Mouse (Mus musculus): Measurements from ENCODE around the gene Arhgap45.

Arhgap45 gene

GRCm38 (mm10) chr10:80057683-80058326, 41.4 kb downstream of the Arhgap45 start:
- no peak for DNase-seq

- DNase-seq, result no peak
Observed at GRCm38 (mm10) chr10:80063104-80063503, 46.7 kb downstream of the Arhgap45 start.

- peak; percentile 68 for DNase-seq
Observed at GRCm38 (mm10) chr10:80063877-80064650, 47.6 kb downstream of the Arhgap45 start.

GRCm38 (mm10) chr10:80069251-80069650, 52.8 kb downstream of the Arhgap45 start:
- no peak for DNase-seq

- DNase-seq, result no peak
Observed at GRCm38 (mm10) chr10:80069948-80070450, 53.5 kb downstream of the Arhgap45 start.

- no peak for DNase-seq
Observed at GRCm38 (mm10) chr10:80070837-80071515, 54.5 kb downstream of the Arhgap45 start.

GRCm38 (mm10) chr10:80071516-80071900, 55.1 kb downstream of the Arhgap45 start:
- DNase-seq, result no peak

GRCm38 (mm10) chr10:80072623-80073489, 56.4 kb downstream of the Arhgap45 start:
- DNase-seq, result no peak

GRCm38 (mm10) chr10:80074813-80075601, 58.6 kb downstream of the Arhgap45 start:
- DNase-seq, result peak; percentile 78

- no peak for DNase-seq
Observed at GRCm38 (mm10) chr10:80075924-80076323, 59.5 kb downstream of the Arhgap45 start.

- DNase-seq, result no peak
Observed at GRCm38 (mm10) chr10:80076386-80076785, 59.9 kb downstream of the Arhgap45 start.

GRCm38 (mm10) chr10:80077312-80077711, 60.9 kb downstream of the Arhgap45 start:
- DNase-seq, result no peak

- DNase-seq, result no peak
Observed at GRCm38 (mm10) chr10:80078366-80078765, 61.9 kb downstream of the Arhgap45 start.

GRCm38 (mm10) chr10:80080396-80081070, 64.1 kb downstream of the Arhgap45 start:
- no peak for DNase-seq
